Mouse (Mus musculus) heart, postnatal 0 days (tissue): Measurements from ENCODE around the gene Tmem204. TPM values are rescaled to one million over a fixed set of nuclear protein-coding genes. Genes with fewer than 3 reads are reported as not detected.
A peak's percentile ranks its signal among the peaks of the same experiment; 100 is the strongest.

Source experiments
- ATAC-seq: fragments of 200-750 bp; cut with Nextera tagmentation; 2 replicates; pipeline ENCODE4 v1.8.0; 2017; ENCODE audit warnings: low read depth, moderate number of reproducible peaks, moderate library complexity; ENCODE audit not compliant: insufficient read depth
- DNase-seq: peaks from one replicate; pipeline ENCODE4 v3.0.0-alpha.2; 2016; ENCODE audit warnings: low spot score
- H3K27ac ChIP-seq: fragments of 300-500 bp; sonication (generic); 2 replicates; pipeline ENCODE4 v1.5.1; 2014; ENCODE audit warnings: low read depth, mild to moderate bottlenecking
- H3K27me3 ChIP-seq: fragments of 300-500 bp; sonication (generic); 2 replicates; pipeline ENCODE4 v1.6.1; 2014; ENCODE audit warnings: low read length, mixed read lengths; ENCODE audit not compliant: control insufficient read depth, insufficient read depth
- H3K36me3 ChIP-seq: fragments of 300-500 bp; sonication (generic); replicated peaks from 2 replicates; pipeline ENCODE4 v1.6.1; 2014; ENCODE audit warnings: low read length, mixed read lengths; ENCODE audit not compliant: control insufficient read depth, insufficient read depth
- H3K4me1 ChIP-seq: fragments of 300-500 bp; sonication (generic); 2 replicates; pipeline ENCODE4 v1.6.1; 2014; ENCODE audit warnings: antibody characterized with exemption; ENCODE audit not compliant: control insufficient read depth, insufficient read depth
- H3K4me2 ChIP-seq: fragments of 300-500 bp; sonication (generic); 2 replicates; pipeline ENCODE4 v1.6.1; 2014; ENCODE audit warnings: low read depth, mild to moderate bottlenecking, low read length, moderate library complexity
- H3K4me3 ChIP-seq: fragments of 300-500 bp; sonication (generic); 2 replicates; pipeline ENCODE4 v1.5.1; 2014; ENCODE audit warnings: low read depth, low read length
- H3K9ac ChIP-seq: fragments of 300-500 bp; sonication (generic); replicated peaks from 2 replicates; pipeline ENCODE4 v1.6.1; 2014; ENCODE audit warnings: low read depth, low read length, mixed read lengths
- H3K9me3 ChIP-seq: fragments of 300-500 bp; sonication (generic); replicated peaks from 2 replicates; pipeline ENCODE4 v1.6.1; 2016; ENCODE audit warnings: low read length; ENCODE audit not compliant: control insufficient read depth
- CTCF ChIP-seq: IDR thresholded peaks from 2 replicates; pipeline ENCODE4 v1.5.1; 2016; ENCODE audit warnings: antibody characterized with exemption, control low read depth, low read depth
- EP300 ChIP-seq: IDR thresholded peaks from 2 replicates; pipeline ENCODE4 v1.6.1; 2016; ENCODE audit warnings: antibody characterized with exemption, low read depth
- WGBS: fragments of 180-500 bp; shearing (Covaris S2); extraction: QIAGEN DNeasy Blood & Tissue Kit; methylation state at CpG from one replicate; pipeline ENCODE4 v1.1.7; 2014; 5-methylcytosine and 5-hydroxymethylcytosine counted together
- polyA plus RNA-seq: library from polyadenylated mRNA; unstranded; fragments of >200 nt; fragmentation: Nextera tagmentation; extraction: Ambion mirVana; gene quantifications from 2 replicates; pipeline ENCODE4 v1.2.1, GENCODE M21; 2015
- total RNA-seq: library from RNA; depleted of rRNA; stranded (reverse); fragments of >200 nt; gene quantifications from 2 replicates; pipeline ENCODE4 v1.2.3, GENCODE M21; 2014; ENCODE audit warnings: low replicate concordance; rRNA removed

Gene Tmem204
- total and polyA plus RNA-seq, 2 experiments from 2014 or later = 27.9 to 56.4 TPM

GRCm38 (mm10) chr17:25014841-25015570, 68.4 kb downstream of the Tmem204 start:
- ATAC-seq = peak; percentile 22
- Histone ChIP-seq H3K4me1 (peaks cover 9% of the 10 kb centered on the region), H3K4me2 (peak overlapping the region; percentile 83), H3K4me3 (peak overlapping the region; percentile 76), H3K27ac (peak overlapping the region; percentile 88), H3K9ac (peak overlapping the region; percentile 96), H3K27me3 (no peaks in the 10 kb centered on the region), H3K9me3 (no peaks in the 10 kb centered on the region), H3K36me3 (peaks cover 22% of the 10 kb centered on the region)
- WGBS = under 1% methylated on average over 38 of the region's 39 CpGs
- DNase-seq = peak; percentile 48
- TF ChIP-seq EP300 (no peak), CTCF (no peak)

DNA sequence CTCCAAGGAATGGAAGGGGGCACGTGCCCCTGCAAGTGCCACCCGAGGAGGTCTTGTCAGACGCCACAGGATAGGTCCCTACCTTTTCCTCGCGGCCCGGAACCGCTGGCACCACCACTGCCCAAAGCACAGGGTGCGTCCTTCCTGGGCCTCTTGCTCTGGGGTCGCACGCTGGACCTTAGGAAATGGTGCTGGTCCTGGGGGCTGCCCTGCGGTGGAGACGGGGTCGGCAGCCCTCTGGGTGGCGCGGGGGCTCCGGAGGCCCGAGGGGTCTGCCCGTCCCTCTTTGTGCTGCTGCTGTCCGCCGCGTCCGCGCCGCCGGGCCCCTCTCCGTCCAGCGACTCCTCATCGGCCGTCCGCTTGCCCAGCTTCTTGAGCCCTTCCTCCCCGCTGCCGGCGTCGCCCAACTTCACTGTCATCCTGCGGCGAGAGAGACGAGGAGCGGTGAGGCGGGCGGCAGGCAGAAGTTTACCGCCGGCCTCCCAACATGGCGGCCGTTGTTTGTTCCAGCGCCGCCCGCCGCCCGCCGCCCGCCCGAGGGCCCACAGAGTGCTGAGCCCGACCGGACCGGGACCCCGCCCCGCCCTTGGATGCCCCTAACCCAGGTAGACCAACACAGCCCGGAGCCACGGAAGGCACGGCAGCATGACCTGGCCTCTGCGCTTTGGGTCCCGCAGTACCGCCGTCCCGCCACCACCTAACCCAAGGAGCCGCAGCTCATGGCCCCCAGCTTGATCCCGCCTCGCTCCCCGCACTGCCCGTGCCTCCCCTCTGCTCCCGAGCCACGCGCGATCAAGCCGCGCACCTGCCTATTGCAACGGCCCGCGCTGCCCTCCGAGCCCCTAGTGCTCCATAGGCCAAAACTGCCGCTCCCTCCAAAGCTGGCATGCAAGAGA, 69.5 kb downstream of the Tmem204 start:
- Histone ChIP-seq H3K36me3 (peaks cover 31% of the 10 kb centered on the region), H3K27ac (peak overlapping the region; percentile 88), H3K4me2 (peak overlapping the region; percentile 83), H3K9ac (peak overlapping the region; percentile 96), H3K4me1 (peaks cover 9% of the 10 kb centered on the region), H3K9me3 (no peaks in the 10 kb centered on the region), H3K4me3 (peak overlapping the region; percentile 76), H3K27me3 (no peaks in the 10 kb centered on the region)
- peak; percentile 36 for DNase-seq
- under 1% methylated on average over 80 of the region's 81 CpGs for WGBS
- TF ChIP-seq EP300 (no peak), CTCF (no peak)
- ATAC-seq = no peak

Other genes starting within 250 kb of the Tmem204 start
- gene Hagh, start 243.4 kb downstream of the Tmem204 start, total RNA-seq = 79.2 and 129 TPM in 2 replicates
- 114 and 116 TPM in 2 replicates for gene Hagh, start 243.4 kb downstream of the Tmem204 start, polyA plus RNA-seq
- 37.4 and 60.1 TPM in 2 replicates for gene Fahd1, start 233.2 kb downstream of the Tmem204 start, total RNA-seq
- gene Fahd1, start 233.2 kb downstream of the Tmem204 start, polyA plus RNA-seq = 86.4 and 88.6 TPM in 2 replicates
- 1.7 TPM in 2 replicates for gene Igfals, start 217.6 kb downstream of the Tmem204 start, total RNA-seq
- gene Igfals, start 217.6 kb downstream of the Tmem204 start, polyA plus RNA-seq = 0.44 and 0.53 TPM in 2 replicates
- gene Nubp2, start 197.2 kb downstream of the Tmem204 start, total RNA-seq = 36.6 and 44.9 TPM in 2 replicates
- gene Nubp2, start 197.2 kb downstream of the Tmem204 start, polyA plus RNA-seq = 29.8 and 31.3 TPM in 2 replicates
- 53.2 and 74.6 TPM in 2 replicates for gene Spsb3, start 196.9 kb downstream of the Tmem204 start, total RNA-seq
- 35.8 and 40.2 TPM in 2 replicates for gene Spsb3, start 196.9 kb downstream of the Tmem204 start, polyA plus RNA-seq
- 23.6 and 28.2 TPM in 2 replicates for gene Eme2, start 188.5 kb downstream of the Tmem204 start, total RNA-seq
- 14.8 and 15.5 TPM in 2 replicates for gene Eme2, start 188.5 kb downstream of the Tmem204 start, polyA plus RNA-seq
- gene Mrps34, start 188.5 kb downstream of the Tmem204 start, total RNA-seq = 64.0 and 76.7 TPM in 2 replicates
- 135 and 147 TPM in 2 replicates for gene Mrps34, start 188.5 kb downstream of the Tmem204 start, polyA plus RNA-seq
- 58.4 and 60.4 TPM in 2 replicates for gene Nme3, start 187.1 kb downstream of the Tmem204 start, total RNA-seq
- 40.8 and 41.1 TPM in 2 replicates for gene Nme3, start 187.1 kb downstream of the Tmem204 start, polyA plus RNA-seq
- 57.8 and 65.1 TPM in 2 replicates for gene Mapk8ip3, start 146.6 kb downstream of the Tmem204 start, total RNA-seq
- 13.1 and 13.3 TPM in 2 replicates for gene Mapk8ip3, start 146.6 kb downstream of the Tmem204 start, polyA plus RNA-seq
- gene Jpt2, start 122.9 kb downstream of the Tmem204 start, total RNA-seq = 22.4 and 46.5 TPM in 2 replicates
- gene Jpt2, start 122.9 kb downstream of the Tmem204 start, polyA plus RNA-seq = 21.2 and 24.4 TPM in 2 replicates
- gene Cramp1l, start 67.8 kb downstream of the Tmem204 start, total RNA-seq = 12.0 and 13.5 TPM in 2 replicates
- gene Cramp1l, start 67.8 kb downstream of the Tmem204 start, polyA plus RNA-seq = 2.2 and 2.4 TPM in 2 replicates
- 11.7 and 13.4 TPM in 2 replicates for gene Ift140, start 67.5 kb downstream of the Tmem204 start, total RNA-seq
- 4.0 and 4.6 TPM in 2 replicates for gene Ift140, start 67.5 kb downstream of the Tmem204 start, polyA plus RNA-seq
- gene Telo2, start 32.4 kb upstream of the Tmem204 start, total RNA-seq = 27.9 and 31.4 TPM in 2 replicates
- gene Telo2, start 32.4 kb upstream of the Tmem204 start, polyA plus RNA-seq = 13.2 and 15.3 TPM in 2 replicates
- 0.12 TPM in 1 of 2 replicates, not detected in the other for gene Ptx4, start 37.2 kb upstream of the Tmem204 start, total RNA-seq
- 0.22 TPM in 2 replicates for gene Ptx4, start 37.2 kb upstream of the Tmem204 start, polyA plus RNA-seq
- 15.4 and 20.3 TPM in 2 replicates for gene Clcn7, start 49.8 kb upstream of the Tmem204 start, total RNA-seq
- gene Clcn7, start 49.8 kb upstream of the Tmem204 start, polyA plus RNA-seq = 12.6 and 12.8 TPM in 2 replicates
- gene Ccdc154, start 78.9 kb upstream of the Tmem204 start, total RNA-seq = not detected in 2 replicates
- gene Ccdc154, start 78.9 kb upstream of the Tmem204 start, polyA plus RNA-seq = not detected in 2 replicates
- gene Gm38655, start 91.9 kb upstream of the Tmem204 start, total RNA-seq = not detected in 2 replicates
- not detected in 2 replicates for gene Gm38655, start 91.9 kb upstream of the Tmem204 start, polyA plus RNA-seq
- gene BC003965, start 101.0 kb upstream of the Tmem204 start, total RNA-seq = 15.3 and 17.3 TPM in 2 replicates
- 24.6 and 26.5 TPM in 2 replicates for gene BC003965, start 101.0 kb upstream of the Tmem204 start, polyA plus RNA-seq
- gene Unkl, start 104.8 kb upstream of the Tmem204 start, total RNA-seq = 3.2 and 4.8 TPM in 2 replicates
- 2.8 and 3.0 TPM in 2 replicates for gene Unkl, start 104.8 kb upstream of the Tmem204 start, polyA plus RNA-seq
- gene Gnptg, start 156.5 kb upstream of the Tmem204 start, total RNA-seq = 20.4 and 24.2 TPM in 2 replicates
- 21.0 and 22.7 TPM in 2 replicates for gene Gnptg, start 156.5 kb upstream of the Tmem204 start, polyA plus RNA-seq
- gene Tsr3, start 156.6 kb upstream of the Tmem204 start, total RNA-seq = 31.2 and 32.4 TPM in 2 replicates
- 23.4 and 24.3 TPM in 2 replicates for gene Tsr3, start 156.6 kb upstream of the Tmem204 start, polyA plus RNA-seq
- gene Baiap3, start 172.8 kb upstream of the Tmem204 start, total RNA-seq = 2.1 TPM in 1 of 2 replicates, not detected in the other
- 0.12 and 0.22 TPM in 2 replicates for gene Baiap3, start 172.8 kb upstream of the Tmem204 start, polyA plus RNA-seq
- 293 and 343 TPM in 2 replicates for gene Ube2i, start 191.0 kb upstream of the Tmem204 start, total RNA-seq
- gene Ube2i, start 191.0 kb upstream of the Tmem204 start, polyA plus RNA-seq = 253 and 259 TPM in 2 replicates
- gene Prss34, start 214.8 kb upstream of the Tmem204 start, total RNA-seq = 1.0 TPM in 1 of 2 replicates, not detected in the other
- 0.71 and 0.77 TPM in 2 replicates for gene Prss34, start 214.8 kb upstream of the Tmem204 start, polyA plus RNA-seq
- not detected in 2 replicates for gene Prss28, start 225.1 kb upstream of the Tmem204 start, total RNA-seq
- gene Prss28, start 225.1 kb upstream of the Tmem204 start, polyA plus RNA-seq = not detected in 2 replicates
- not detected in 2 replicates for gene Prss29, start 235.1 kb upstream of the Tmem204 start, total RNA-seq
- not detected in 2 replicates for gene Prss29, start 235.1 kb upstream of the Tmem204 start, polyA plus RNA-seq